Mouse (Mus musculus) thymus, adult 18-20 months (tissue): Measurements from ENCODE around the gene Sv2b.
"Not testable (repeated sequence)": the region's sequence is repeated elsewhere in the genome, so short reads cannot be mapped to it uniquely, and the experiment has no call there.

Source experiments
- DNase-seq, 2 experiments: peaks; one replicate each; pipeline ENCODE4 v3.0.0; 2022; ENCODE audit warnings: mixed read lengths in 2 of 2

Gene Sv2b

DNA sequence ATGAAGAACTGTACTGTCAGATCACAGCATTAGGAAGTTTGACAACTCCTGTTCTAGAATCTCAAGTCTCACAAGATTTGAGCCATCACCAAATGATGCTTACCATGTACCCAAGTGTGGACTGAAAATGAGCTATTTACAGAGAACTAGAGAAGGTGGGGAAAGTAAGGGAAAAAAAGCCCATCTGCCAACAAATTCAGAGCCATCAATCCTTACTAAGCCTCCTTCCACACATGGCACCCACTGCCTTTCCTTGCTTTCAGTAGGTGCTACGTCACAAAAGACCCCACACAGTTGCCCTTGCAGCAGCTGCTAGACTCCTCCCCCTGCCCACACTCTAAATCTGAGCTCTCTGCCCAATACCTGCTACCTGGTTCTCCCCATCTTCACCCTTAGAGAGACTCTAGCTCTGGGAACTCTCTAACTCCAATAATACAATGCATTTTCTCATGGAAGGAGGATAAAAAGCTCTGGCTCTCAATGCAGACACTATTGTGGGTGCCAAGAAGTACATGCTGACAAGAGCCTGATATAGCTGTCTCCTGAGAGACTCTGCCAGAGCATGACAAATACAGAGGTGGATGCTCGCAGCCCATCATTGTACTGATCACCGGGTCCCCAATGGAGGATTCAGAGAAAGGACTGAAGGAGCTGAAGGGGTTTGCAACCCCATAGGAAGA, 101.0 kb downstream of the Sv2b start:
- no peak for DNase-seq

DNA sequence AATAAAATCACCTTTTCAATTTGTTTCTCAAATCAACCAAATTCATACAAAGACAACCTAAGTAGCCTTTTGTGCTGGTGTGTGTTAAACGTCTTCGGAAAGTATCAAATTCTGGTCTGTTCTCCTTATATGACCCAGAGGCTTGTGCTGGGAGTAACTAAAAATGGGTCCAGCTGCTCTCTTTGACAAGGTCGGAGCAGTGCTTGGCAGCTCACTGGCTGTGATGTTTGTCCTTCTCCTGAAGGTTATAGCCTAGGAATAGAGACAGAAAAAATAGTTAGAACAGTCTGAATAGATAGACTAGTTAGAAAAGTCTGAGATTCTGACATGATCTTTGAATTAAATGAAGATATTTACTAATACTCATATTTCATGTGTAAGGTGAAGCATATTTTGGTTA, 102.4 kb downstream of the Sv2b start:
- no peak for DNase-seq

DNA sequence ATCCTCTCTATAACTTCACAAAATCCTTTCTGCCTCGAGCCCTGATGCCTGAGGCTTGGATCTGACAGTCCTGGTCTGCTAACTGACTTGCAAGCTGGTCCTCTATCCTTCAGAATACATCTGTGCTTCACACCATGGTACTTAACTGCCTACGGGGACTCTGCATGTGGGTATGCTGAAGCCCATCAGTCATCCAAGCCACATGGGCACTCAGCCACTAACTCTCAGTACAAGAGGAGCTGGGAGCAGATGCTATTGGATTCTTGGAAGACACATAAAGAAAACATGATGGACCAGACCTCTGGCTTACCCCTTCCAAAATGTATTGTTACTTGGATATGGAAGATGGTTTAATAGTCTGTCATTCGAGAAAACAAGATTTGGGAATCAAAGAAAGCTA, 103.7 kb downstream of the Sv2b start:
- DNase-seq = no peak

DNA sequence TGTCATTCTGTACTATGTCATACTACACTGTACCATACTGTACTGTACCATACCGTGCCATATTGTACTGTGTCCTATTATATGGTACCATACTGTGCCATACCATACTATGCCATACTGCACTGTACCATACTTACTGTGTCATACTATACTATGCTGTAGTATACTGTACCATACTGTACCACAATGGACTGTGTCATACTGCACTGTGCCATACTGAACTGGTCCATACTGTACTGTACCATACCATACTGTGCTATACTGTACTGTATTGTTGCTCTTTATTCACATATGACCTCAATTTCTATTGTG, 114.2 kb downstream of the Sv2b start:
- not testable (repeated sequence) for DNase-seq

DNA sequence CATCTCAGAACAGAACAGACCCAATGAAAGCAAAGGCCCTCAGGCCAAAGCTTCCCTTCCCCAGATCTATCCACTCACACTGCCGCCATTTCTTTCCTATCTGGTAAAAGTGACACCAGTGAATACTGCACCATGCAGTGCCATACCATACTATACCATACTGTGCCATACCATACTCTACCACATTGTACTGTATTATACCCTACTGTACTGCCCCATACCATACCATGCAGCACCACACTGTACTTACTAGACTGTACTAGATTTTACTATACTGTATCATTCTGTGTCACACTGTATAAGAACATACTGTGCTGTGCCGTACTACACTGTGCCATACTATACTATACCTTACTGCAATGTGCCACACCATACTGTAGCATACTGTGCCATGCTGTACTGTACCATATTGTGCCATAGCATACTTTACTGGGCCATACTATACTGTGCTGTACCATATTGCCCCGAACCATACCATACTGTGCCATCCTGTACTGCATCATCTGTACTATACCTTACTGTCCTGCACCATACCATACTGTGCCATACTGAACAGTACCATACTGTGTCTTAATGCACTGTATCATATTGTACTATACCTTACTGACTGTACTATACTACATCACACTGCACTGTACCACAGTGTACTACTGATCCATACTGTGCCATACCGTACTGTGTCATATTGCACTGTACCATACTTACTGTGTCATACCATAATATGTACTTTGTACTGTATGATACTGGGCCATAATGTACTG, 114.7 kb downstream of the Sv2b start:
- DNase-seq = no peak

DNA sequence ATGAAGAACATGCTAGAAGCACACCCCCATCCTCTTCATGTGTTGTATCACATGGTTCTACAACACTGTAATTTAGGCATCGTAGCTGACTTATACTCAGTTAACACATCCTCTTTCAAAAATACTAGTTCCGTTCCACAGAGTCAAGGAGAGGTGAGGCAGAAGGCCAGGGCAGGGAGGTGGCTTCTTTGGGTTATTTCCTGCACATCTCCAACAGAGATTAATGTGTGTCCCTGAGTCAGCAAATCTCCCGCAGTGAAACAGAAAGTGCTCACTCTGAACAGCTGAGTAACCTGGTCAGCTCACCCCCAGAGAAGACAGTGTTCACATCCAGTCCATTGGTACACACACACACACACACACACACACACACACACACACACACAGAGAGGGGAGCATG, 118.9 kb downstream of the Sv2b start:
- DNase-seq = no peak

DNA sequence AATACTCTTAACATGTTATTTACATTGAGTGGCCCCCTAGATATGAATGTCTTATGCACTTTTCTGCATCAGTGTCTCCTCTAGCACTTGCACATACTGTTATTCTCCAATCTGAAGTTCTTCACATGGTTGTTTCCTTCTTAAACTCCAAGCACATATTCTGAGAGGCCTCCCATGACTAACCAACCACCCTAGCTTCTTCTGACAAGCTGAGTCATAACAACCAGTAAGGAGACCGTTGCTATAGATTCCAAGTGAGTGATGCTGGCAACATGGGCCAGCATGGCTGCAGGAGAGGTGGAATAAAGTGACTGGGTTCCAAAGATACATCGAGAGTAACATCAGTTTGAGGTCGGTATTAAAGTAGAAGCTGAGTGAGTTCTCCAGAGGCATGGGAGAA, 134.0 kb downstream of the Sv2b start:
- no peak for DNase-seq

DNA sequence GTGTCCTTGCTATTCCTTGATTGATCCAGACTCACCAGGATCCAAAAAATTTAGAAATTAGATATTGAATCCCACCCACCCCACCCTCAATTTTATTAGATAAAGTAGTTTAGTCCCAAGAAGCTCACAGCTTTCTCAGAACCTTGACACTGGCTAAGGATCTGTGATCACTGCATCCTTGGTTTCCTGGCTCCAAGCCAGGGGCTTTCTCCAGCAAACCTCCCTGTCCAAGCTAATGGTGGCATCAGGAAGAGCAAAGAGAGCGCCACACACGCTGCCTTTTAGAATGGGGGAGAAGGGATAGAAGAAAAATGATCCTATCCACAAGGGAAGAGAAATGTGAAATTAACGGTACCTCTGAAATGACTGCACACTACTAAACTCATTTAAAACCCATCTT, 141.6 kb downstream of the Sv2b start:
- no peak for DNase-seq

DNA sequence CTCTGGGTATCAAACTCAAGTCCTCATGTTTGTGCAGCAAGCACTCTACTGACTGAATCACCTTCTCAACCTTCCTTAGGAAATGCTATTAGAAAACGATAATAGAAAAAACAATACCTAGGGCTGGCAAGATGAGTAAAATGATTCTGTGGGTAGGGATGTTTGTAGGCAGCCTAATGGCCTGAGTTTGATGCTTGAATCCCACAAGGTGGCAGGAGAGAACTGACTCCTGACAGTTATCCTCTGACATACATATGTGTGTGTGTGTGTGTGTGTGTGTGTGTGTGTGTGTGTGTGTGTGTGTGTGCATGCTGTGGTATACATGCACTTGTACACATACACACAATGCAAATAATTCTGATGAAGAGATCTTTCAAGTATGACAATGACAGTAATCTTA, 161.9 kb downstream of the Sv2b start:
- no peak for DNase-seq

DNA sequence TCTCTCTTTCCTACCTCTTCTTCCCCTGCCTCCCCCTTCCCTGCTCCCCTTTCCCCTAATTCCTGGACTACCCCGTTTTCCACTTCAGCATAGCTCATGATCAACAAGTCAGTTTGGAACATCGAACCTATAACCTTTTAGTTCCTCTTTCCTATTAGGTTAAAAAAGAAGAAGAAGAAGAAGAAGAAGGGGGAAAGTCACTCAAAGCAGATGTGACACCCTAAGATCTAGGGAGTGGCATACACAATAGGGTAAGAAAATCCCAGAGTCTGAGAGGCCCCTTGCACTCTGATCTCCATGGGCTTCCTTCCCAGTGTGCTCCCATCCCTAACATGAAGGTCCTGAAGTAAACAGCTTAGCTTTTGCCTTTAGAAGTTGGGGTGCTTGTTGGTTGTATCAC, 166.3 kb downstream of the Sv2b start:
- DNase-seq = no peak

DNA sequence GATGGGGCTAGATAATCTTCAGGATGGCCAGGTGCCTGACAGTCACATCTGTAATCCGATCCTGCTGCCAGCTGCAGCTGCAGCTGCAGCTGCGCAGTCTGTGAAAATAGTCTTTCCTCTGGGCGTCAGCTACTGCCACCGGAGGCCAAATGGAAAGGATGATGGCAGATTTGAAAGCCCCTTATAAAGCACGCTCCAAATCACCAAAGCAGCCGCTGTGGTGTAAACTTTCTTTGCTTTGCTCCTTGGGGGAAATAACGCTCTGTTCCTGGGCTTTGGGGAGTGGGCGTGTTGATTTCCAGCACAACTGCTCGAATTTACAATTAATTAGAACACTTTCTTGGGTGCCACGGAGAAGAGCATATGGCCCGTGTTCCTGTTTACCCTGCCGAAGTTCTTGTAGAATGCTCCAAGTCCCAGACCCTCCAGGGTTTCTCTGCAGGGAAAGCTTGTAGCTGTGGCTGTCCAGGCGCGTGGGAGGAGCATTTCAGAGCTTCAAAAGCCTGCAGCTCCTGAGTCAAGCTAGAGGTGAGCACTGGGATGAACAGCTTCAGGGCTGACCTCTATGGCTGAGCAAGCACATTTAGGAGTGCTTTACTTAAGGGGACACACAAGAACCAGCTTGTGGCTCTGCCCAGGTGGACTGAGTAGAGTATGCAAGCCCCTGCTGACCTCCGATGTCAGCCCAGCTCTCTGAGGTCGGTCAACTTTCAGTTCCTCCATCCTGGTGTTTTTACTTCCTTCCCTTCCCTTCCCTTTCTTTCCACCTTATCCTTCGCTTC, 167.0 kb downstream of the Sv2b start:
- DNase-seq = no peak

DNA sequence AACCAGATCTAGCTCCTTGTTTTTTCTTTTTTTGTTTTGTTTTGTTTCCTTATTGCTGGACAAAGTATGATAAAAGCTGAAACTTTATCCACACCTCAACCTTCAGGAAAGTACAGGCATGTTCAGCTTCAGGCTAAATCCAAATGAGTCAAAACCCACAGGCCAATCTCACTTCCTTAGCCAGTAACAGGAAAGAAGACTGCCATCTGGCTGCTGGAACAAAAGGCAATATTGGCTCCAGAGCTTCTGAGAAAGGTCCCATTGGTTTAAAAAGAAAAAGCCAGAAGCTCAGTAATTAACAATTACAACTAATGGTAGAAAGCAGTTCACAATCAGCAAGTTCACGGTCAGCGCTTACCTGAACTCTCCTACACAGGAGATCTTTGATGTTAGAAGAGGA, 169.8 kb downstream of the Sv2b start:
- no peak for DNase-seq

DNA sequence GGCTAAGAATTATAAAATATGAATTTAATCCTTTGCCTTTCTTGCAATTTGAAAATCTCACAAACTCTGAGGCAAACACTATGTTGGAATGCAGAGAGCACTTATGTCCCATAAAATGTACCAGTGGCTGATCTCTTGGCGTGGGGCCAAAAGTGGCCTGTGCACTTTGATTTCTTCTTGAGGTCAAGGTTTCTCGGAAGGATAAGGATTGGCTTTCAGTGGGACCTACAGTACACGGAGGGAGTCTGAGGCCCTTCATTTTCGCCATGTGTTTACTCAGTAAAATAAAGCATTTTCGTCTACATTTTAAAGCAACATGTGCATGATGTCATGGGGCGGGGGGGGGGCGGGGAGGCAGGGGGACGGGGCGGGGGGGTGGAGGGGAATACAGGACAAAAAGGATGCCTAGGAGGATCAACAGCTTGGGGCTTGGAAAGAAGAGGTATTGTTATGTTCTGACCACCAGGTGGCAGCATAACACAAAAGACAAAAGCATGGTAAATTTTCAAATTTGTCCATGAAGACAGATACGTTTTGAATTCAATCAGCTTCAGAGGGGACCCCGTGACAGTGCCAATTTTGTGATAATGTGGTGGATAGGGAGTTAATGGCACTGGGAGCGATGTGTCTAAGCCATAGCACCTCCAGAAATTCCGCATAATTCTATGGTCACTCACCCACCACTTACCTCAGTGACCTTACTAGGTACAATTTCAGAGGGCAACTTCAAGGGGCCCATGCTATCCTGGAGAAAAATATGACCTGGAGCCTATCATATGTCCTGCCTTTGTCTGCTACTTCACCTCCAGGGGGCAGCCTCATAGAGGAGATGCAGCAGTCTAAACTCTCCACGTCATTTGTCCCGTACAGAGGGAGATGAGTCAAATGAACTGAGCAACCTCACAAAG, 174.1 kb downstream of the Sv2b start:
- no peak for DNase-seq

DNA sequence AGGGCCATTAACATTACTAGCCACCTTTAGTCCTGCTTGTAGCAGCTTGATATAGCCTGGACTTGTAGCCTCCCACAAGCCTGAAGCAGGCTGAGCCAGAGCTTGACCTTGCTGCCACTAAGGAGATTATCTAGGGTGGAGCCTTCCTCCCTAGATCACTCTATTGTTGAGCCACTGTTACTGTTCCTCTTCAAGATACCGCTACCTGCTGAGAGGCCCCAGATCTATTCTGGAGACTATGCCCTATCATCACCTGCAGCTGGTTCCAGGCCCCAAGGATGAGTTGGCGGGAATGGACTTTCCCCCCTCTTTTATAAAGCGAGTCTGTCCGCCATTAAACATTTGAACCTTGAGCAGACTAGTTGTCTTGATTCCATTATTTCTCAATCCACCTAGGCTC, 181.0 kb downstream of the Sv2b start:
- no peak for DNase-seq

DNA sequence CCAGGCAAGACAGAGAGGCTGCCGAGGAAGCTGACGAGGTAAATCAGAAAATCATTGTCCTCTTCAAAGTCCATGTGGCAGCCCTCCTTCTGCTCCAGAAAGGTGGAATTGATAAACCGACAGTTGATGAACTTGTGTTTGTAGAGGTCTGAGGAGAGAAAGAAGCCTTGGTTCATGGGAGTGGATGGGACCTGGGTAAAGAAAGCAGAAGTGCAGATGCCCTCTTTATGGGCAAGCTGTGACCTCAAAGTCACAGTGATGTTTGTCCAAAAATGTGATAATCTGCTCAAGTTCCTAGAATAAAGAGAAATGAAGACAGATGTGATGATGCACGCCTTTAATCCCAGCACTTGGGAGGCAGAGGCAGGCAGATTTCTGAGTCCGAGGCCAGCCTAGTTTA, 185.0 kb downstream of the Sv2b start:
- DNase-seq = no peak

DNA sequence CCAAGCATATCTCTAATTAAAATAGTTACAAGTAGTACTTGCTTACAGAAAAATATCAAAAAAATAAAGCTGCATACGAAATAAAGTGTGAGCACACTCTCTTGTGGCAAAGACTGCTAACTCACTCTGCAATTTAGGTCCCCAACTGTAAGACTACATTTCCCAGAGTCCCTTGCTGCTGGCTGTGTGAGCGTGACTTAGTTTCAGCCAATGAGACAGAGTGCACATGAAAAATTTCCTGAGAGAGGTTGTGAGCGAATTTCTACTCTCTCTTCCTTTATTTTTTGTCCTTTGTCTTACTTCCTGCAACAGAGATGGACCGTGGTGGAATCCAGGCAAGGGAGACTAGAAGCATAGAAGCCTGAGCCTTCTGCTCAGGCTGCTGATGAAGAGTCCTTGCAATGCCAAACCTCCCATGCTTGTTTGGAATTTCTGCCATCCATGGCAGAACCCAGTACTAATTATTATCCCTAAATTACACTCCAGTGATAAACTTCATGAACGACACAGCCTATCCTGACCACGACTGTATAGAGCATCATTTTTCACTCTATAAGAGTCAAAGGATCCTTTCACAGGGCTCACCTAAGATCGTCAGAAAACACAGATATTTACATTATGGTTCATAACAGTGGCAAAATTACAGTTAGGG, 190.9 kb downstream of the Sv2b start:
- DNase-seq = peak; percentile 9

DNA sequence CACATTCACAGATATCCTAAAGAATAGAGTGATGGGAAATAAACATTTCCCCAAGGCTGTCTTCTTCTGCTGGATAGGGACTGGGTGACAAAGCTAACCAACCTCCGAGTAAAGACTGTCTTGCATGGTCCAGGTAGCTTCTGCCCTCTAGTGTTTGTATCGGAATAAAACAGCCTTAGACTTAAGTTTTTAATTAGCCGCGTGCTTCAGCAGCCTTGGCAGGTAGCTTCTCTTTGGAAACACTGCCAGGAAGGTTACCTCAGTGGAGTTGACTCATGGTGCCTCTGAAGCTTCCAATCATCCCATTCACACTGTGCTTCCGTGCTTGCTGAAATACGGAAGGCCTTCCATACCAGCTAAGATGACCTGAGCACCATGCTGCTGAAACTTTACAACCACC, 198.4 kb downstream of the Sv2b start:
- DNase-seq = no peak

DNA sequence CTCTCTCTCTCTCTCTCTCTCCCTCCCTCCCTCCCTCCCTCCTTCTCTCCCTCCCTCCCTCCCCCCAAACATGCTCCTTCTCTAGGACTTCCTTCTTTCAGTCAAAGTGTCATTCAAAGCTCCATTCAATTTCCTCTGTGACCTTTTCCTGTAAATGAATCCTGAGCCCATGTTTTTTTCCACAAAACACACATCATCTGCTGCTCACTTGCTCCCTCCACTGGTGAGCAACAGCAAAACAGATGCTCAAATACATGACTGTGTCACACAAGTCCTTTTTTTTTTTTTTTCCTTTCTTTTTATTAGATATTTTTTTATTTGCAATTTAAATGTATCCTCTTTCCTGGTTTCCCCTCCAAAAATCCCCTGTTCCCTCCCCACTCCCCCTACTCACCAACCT, 201.6 kb downstream of the Sv2b start:
- no peak for DNase-seq

DNA sequence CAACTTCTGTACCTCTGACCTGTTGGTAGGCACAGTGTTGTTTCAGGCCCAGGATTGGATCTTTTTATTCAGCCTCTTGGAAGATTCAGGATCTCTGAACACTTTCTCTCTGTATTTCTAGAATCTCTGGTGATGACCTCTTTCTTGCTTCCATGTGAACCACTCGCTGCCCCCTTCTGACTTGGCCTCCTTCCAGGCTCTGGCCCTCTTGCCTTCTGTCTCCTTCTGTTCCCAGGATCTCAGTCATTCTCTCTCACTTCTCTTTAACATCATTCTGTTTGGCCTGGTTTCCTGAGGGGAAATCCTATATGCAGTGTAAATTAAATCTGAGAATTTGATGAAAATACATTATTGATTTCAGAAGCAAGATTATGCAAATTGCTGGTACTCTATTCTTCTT, 205.2 kb downstream of the Sv2b start:
- DNase-seq = no peak

DNA sequence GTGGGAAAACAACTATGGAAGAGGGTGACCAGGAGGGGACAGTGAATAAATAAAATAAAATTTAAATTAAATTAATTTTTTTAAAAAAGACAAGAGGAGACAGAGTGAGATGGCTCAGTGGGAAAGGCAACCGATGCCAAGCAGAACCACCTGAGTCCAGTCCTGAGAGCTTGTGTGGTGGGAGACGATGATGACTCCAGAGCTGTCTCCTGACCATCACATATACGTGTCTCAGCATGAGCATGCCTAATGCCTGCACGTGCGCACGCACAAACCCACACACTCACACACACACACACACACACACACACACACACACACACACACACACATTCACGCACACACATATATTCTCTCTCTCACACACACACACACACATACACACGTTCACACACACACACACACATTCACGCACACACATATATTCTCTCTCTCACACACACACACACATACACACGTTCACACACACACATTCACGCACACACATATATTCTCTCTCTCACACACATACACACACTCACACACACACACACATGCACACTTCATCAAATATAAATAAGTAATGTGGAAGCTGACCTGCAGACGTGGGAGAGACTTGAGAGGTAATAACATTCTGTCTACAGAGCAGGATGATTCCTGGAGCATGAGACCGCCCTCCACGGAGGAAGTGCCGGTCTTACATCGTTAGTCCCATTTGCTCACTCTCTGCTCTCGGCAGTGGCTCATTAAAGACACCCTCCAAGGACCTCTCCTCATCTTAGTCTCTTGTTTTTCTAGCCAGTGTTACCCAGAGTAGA, 206.3 kb downstream of the Sv2b start:
- no peak for DNase-seq

DNA sequence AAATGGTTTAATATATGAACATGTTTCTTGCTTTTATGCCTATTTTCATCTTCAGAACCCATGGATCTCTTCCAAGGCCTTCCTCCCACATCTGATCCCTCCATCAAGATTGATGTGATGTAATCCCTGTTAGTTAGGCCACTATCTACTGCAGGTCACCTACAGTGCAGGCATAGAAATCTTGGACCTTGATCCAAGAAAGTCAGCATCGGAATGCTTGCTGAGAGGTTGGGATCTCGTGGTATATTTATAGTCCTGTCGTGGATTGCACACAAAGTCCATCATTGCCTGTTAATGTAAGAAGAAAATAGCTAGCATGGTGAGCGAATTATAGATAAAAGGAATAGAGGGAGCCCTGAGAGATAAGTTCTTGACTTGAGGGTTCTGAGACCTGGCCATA, 223.6 kb downstream of the Sv2b start:
- DNase-seq = no peak

DNA sequence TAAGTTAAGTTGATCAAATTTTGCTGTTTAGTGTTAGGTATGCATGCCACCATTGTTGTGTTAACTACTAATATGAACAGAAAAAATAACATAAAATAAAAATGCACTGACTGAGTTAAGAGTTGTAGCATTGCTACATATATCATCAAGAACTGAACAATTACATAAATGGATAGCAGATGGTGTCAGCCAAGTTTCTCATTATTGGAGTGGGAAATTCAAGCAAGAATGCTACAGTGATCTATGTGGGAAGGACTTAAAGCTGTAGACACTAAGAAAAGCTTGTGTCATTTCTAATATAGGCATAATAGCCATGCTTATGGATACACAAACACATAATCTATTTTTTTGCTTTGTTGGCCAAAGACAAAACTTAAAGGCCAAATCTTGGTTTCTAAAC, 228.9 kb downstream of the Sv2b start:
- DNase-seq = no peak
